Mouse (Mus musculus) lung, postnatal 14 days (tissue): ENCODE data around the gene Fxyd5.

Experiments
- DNase-seq: peaks from one replicate; pipeline ENCODE4 v3.0.0; 2021

Gene Fxyd5

GRCm38 (mm10) chr7:31059919-31060620 lies 17.8 kb upstream of the Fxyd5 start:
- no peak for DNase-seq

- DNase-seq: peak; percentile 87
Measured at GRCm38 (mm10) chr7:31059108-31059507, 16.8 kb upstream of the Fxyd5 start, which contains the start of gene Lgi4. Gene Lgi4, plus strand, starts transcription at chr7:31059342.

- DNase-seq: no peak
Measured at GRCm38 (mm10) chr7:31058211-31058610, 15.9 kb upstream of the Fxyd5 start.

- no peak for DNase-seq
Measured at GRCm38 (mm10) chr7:31057730-31058129, 15.4 kb upstream of the Fxyd5 start.

GRCm38 (mm10) chr7:31057071-31057470 lies 14.8 kb upstream of the Fxyd5 start, which contains the start of gene Fxyd1:
Gene Fxyd1, minus strand, starts transcription at chr7:31057199.
- no peak for DNase-seq

- DNase-seq: no peak
Measured at GRCm38 (mm10) chr7:31056448-31056847, 14.2 kb upstream of the Fxyd5 start.

- no peak for DNase-seq
Measured at GRCm38 (mm10) chr7:31055883-31056282, 13.6 kb upstream of the Fxyd5 start.

GRCm38 (mm10) chr7:31055354-31055824 lies 13.1 kb upstream of the Fxyd5 start:
- DNase-seq: peak; percentile 78

GRCm38 (mm10) chr7:31054661-31055320 lies 12.5 kb upstream of the Fxyd5 start:
- no peak for DNase-seq

- no peak for DNase-seq
Measured at GRCm38 (mm10) chr7:31053882-31054447, 11.7 kb upstream of the Fxyd5 start.

GRCm38 (mm10) chr7:31052636-31053434 lies 10.6 kb upstream of the Fxyd5 start:
- no peak for DNase-seq

GRCm38 (mm10) chr7:31052251-31052635 lies 10.0 kb upstream of the Fxyd5 start:
- DNase-seq: no peak

- no peak for DNase-seq
Measured at GRCm38 (mm10) chr7:31051321-31052021, 9.2 kb upstream of the Fxyd5 start, which contains the start of gene Fxyd7. Gene Fxyd7, minus strand, starts transcription at chr7:31051467.

- no peak for DNase-seq
Measured at GRCm38 (mm10) chr7:31050921-31051320, 8.6 kb upstream of the Fxyd5 start.

- no peak for DNase-seq
Measured at GRCm38 (mm10) chr7:31050487-31050886, 8.2 kb upstream of the Fxyd5 start.

- DNase-seq: no peak
Measured at GRCm38 (mm10) chr7:31049846-31050281, 7.6 kb upstream of the Fxyd5 start.

GRCm38 (mm10) chr7:31049135-31049845 lies 7.0 kb upstream of the Fxyd5 start:
- no peak for DNase-seq

GRCm38 (mm10) chr7:31041662-31042315 lies 492 bp downstream of the Fxyd5 start:
- DNase-seq: peak; percentile 71

GRCm38 (mm10) chr7:31041023-31041407 lies 1.3 kb downstream of the Fxyd5 start:
- no peak for DNase-seq

- no peak for DNase-seq
Measured at GRCm38 (mm10) chr7:31040281-31041022, 1.8 kb downstream of the Fxyd5 start.
